Mouse (Mus musculus) spleen, adult 2 months (tissue): ENCODE data around the gene Isca1. TPM values are rescaled to one million over a fixed set of nuclear protein-coding genes. Genes with fewer than 3 reads are reported as not detected.
A peak's percentile ranks its signal among the peaks of the same experiment; 100 is the strongest.

Experiments used
- DNase-seq, 2 experiments: peaks; one replicate each; pipeline versions ENCODE4 v3.0.0 to v3.0.0-alpha.2; 2012 to 2021; ENCODE audit warnings: low spot score in 2 of 2, low read depth in 1 of 2
- H3K27ac ChIP-seq: fragments of 200-500 bp; 2 replicates; pipeline ENCODE4 v1.5.1; 2012; ENCODE audit warnings: low read length, inconsistent platforms; ENCODE audit not compliant: insufficient read depth
- H3K27me3 ChIP-seq: fragments of 200-500 bp; 2 replicates; pipeline ENCODE4 v1.6.1; 2012; ENCODE audit warnings: mild to moderate bottlenecking, moderate library complexity, low read length, inconsistent platforms; ENCODE audit not compliant: control insufficient read depth, insufficient read depth
- H3K36me3 ChIP-seq: fragments of 200-500 bp; 2 replicates; pipeline ENCODE4 v1.6.1; 2012; ENCODE audit warnings: mild to moderate bottlenecking, low read length, inconsistent platforms; ENCODE audit not compliant: control insufficient read depth, insufficient read depth
- H3K4me1 ChIP-seq: fragments of 200-500 bp; 2 replicates; pipeline ENCODE4 v1.6.1; 2011; ENCODE audit warnings: inconsistent platforms; ENCODE audit not compliant: control insufficient read depth, insufficient read depth, insufficient read length
- H3K4me3 ChIP-seq: fragments of 200-500 bp; 2 replicates; pipeline ENCODE4 v1.5.1; 2011; ENCODE audit warnings: mild to moderate bottlenecking, inconsistent platforms; ENCODE audit not compliant: insufficient read depth, insufficient read length; ENCODE audit errors: extremely low read depth
- CTCF ChIP-seq: fragments of 200-500 bp; IDR thresholded peaks from 2 replicates; pipeline ENCODE4 v1.5.1; 2011; ENCODE audit warnings: mild to moderate bottlenecking, inconsistent platforms; ENCODE audit not compliant: insufficient read depth, insufficient read length, insufficient replicate concordance; ENCODE audit errors: extremely low read depth
- POLR2A ChIP-seq: fragments of 200-500 bp; IDR thresholded peaks from 2 replicates; pipeline ENCODE4 v1.6.1; 2011; ENCODE audit warnings: low read depth, low read length, inconsistent platforms
- WGBS: fragments of 180-500 bp; shearing (Covaris S2); methylation state at CpG from one replicate; pipeline ENCODE4 v1.1.7; 2018; 5-methylcytosine and 5-hydroxymethylcytosine counted together
- polyA plus RNA-seq: library from polyadenylated mRNA; depleted of rRNA; stranded (reverse); fragments of >200 nt; gene quantifications from 2 replicates; pipeline ENCODE4 v1.2.3, GENCODE M21; 2012

Isca1 gene
- polyA plus RNA-seq, 1 experiment: 112 TPM

GRCm38 (mm10) chr13:59750310-59750709 lies 19.3 kb downstream of the Isca1 start:
- 86% methylated on average over 12 of the region's 12 CpGs for WGBS
- no peak overlapping the region for H3K27ac ChIP-seq
- H3K4me3 ChIP-seq: no peak overlapping the region
- no peaks in the 10 kb centered on the region for H3K4me1 ChIP-seq
- no peak for DNase-seq
- H3K36me3 ChIP-seq: peaks cover 6% of the 10 kb centered on the region
- H3K27me3 ChIP-seq: no peaks in the 10 kb centered on the region
- TF ChIP-seq CTCF: no peak
- TF ChIP-seq POLR2A: no peak

- H3K36me3 ChIP-seq: no peaks in the 10 kb centered on the region
- H3K27ac ChIP-seq: no peak within 1 kb of the TSS
- no peak for TF ChIP-seq POLR2A
- no peaks in the 10 kb centered on the region for H3K27me3 ChIP-seq
- H3K4me1 ChIP-seq: no peaks in the 10 kb centered on the region
- no peak within 1 kb of the TSS for H3K4me3 ChIP-seq
- WGBS: 95% methylated on average over 9 of the region's 9 CpGs
- DNase-seq: no peak
These were observed 22.9 kb downstream of the Isca1 start, which contains the start of gene 1700014D04Rik for GRCm38 (mm10) chr13:59746711-59747110. Gene 1700014D04Rik, minus strand, starts transcription at chr13:59746752.

GRCm38 (mm10) chr13:59746164-59746563 lies 23.4 kb downstream of the Isca1 start:
- no peak overlapping the region for H3K27ac ChIP-seq
- TF ChIP-seq POLR2A: no peak
- no peak for TF ChIP-seq CTCF
- no peaks in the 10 kb centered on the region for H3K36me3 ChIP-seq
- DNase-seq: no peak
- H3K4me3 ChIP-seq: no peak overlapping the region
- H3K27me3 ChIP-seq: no peaks in the 10 kb centered on the region
- H3K4me1 ChIP-seq: no peaks in the 10 kb centered on the region
- 97% methylated on average over 6 of the region's 6 CpGs for WGBS

GRCm38 (mm10) chr13:59745462-59745861 lies 24.1 kb downstream of the Isca1 start:
- H3K4me3 ChIP-seq: no peak overlapping the region
- H3K27me3 ChIP-seq: no peaks in the 10 kb centered on the region
- DNase-seq: no peak
- WGBS: 44% methylated on average over 6 of the region's 6 CpGs
- no peaks in the 10 kb centered on the region for H3K4me1 ChIP-seq
- no peak for TF ChIP-seq POLR2A
- TF ChIP-seq CTCF: no peak
- no peaks in the 10 kb centered on the region for H3K36me3 ChIP-seq
- no peak overlapping the region for H3K27ac ChIP-seq

GRCm38 (mm10) chr13:59741697-59742096 lies 27.9 kb downstream of the Isca1 start:
- TF ChIP-seq POLR2A (no peak), CTCF (no peak)
- no peak for DNase-seq
- no peaks in the 10 kb centered on the region for H3K27me3 ChIP-seq
- H3K27ac ChIP-seq: no peak overlapping the region
- H3K36me3 ChIP-seq: no peaks in the 10 kb centered on the region
- H3K4me1 ChIP-seq: no peaks in the 10 kb centered on the region
- 44% methylated on average over 10 of the region's 10 CpGs for WGBS
- H3K4me3 ChIP-seq: no peak overlapping the region

GRCm38 (mm10) chr13:59741096-59741495 lies 28.5 kb downstream of the Isca1 start:
- Histone ChIP-seq H3K4me1 (no peaks in the 10 kb centered on the region), H3K27me3 (no peaks in the 10 kb centered on the region), H3K36me3 (no peaks in the 10 kb centered on the region), H3K4me3 (no peak overlapping the region), H3K27ac (no peak overlapping the region)
- TF ChIP-seq POLR2A (no peak), CTCF (no peak)
- DNase-seq: no peak
- 91% methylated on average over 11 of the region's 11 CpGs for WGBS

- no peak overlapping the region for H3K4me3 ChIP-seq
- no peaks in the 10 kb centered on the region for H3K27me3 ChIP-seq
- DNase-seq: no peak
- no peaks in the 10 kb centered on the region for H3K4me1 ChIP-seq
- H3K27ac ChIP-seq: peak overlapping the region; percentile 54; the same call in 1 of the 2 replicates
- H3K36me3 ChIP-seq: no peaks in the 10 kb centered on the region
- 82% methylated on average over 4 of the region's 4 CpGs for WGBS
- TF ChIP-seq POLR2A (no peak), CTCF (no peak)
These were observed 30.2 kb downstream of the Isca1 start for GRCm38 (mm10) chr13:59739397-59739796.
